Mouse (Mus musculus): ENCODE data around the gene Gramd4. TPM values are rescaled to one million over a fixed set of nuclear protein-coding genes. Genes with fewer than 3 reads are reported as not detected.
A peak's percentile ranks its signal among the peaks of the same experiment; 100 is the strongest.
"Not testable (repeated sequence)": the region's sequence is repeated elsewhere in the genome, so short reads cannot be mapped to it uniquely, and the experiment has no call there.

The Gramd4 gene
- polyA plus RNA-seq, 1 experiment, result 36.0 TPM

GRCm38 (mm10) chr15:86153481-86153960 lies 96.0 kb downstream of the Gramd4 start:
- WGBS, result 62% methylated on average over 12 of the region's 12 CpGs
- no peak for DNase-seq
- H3K27me3 ChIP-seq (ENCODE audit: control insufficient read depth, insufficient read depth, low read length), result no peaks in the 10 kb centered on the region
- TF ChIP-seq CTCF (IDR thresholded peaks at IDR 0.05; ENCODE audit: borderline replicate concordance, insufficient read depth, low read depth, low read length), result no peak
- no peak for TF ChIP-seq POLR2A (IDR thresholded peaks at IDR 0.05; ENCODE audit: borderline replicate concordance, insufficient read depth, low read length)
- H3K4me3 ChIP-seq (replicated peaks; ENCODE audit: insufficient read depth, low read depth, low read length), result no peak overlapping the region
- H3K27ac ChIP-seq (ENCODE audit: insufficient read depth, low read length), result no peak overlapping the region
- no peaks in the 10 kb centered on the region; the same call in 1 of the 2 replicates for H3K4me1 ChIP-seq (ENCODE audit: control insufficient read depth, insufficient read depth, low read length)

- no peak overlapping the region for H3K27ac ChIP-seq (ENCODE audit: insufficient read depth, low read length)
- no peak for DNase-seq
- H3K4me1 ChIP-seq (ENCODE audit: control insufficient read depth, insufficient read depth, low read length), result no peaks in the 10 kb centered on the region; the same call in 1 of the 2 replicates
- no peak overlapping the region for H3K4me3 ChIP-seq (replicated peaks; ENCODE audit: insufficient read depth, low read depth, low read length)
- no peaks in the 10 kb centered on the region for H3K27me3 ChIP-seq (ENCODE audit: control insufficient read depth, insufficient read depth, low read length)
- TF ChIP-seq CTCF (IDR thresholded peaks at IDR 0.05; ENCODE audit: borderline replicate concordance, insufficient read depth, low read depth, low read length), result no peak
- no peak for TF ChIP-seq POLR2A (IDR thresholded peaks at IDR 0.05; ENCODE audit: borderline replicate concordance, insufficient read depth, low read length)
- 70% methylated on average over 5 of the region's 5 CpGs for WGBS
Observed at GRCm38 (mm10) chr15:86156492-86156891, 99.0 kb downstream of the Gramd4 start.

- no peak for TF ChIP-seq POLR2A (IDR thresholded peaks at IDR 0.05; ENCODE audit: borderline replicate concordance, insufficient read depth, low read length)
- no peak for TF ChIP-seq CTCF (IDR thresholded peaks at IDR 0.05; ENCODE audit: borderline replicate concordance, insufficient read depth, low read depth, low read length)
- 83% methylated on average over 16 of the region's 16 CpGs for WGBS
- H3K27me3 ChIP-seq (ENCODE audit: control insufficient read depth, insufficient read depth, low read length), result no peaks in the 10 kb centered on the region
- no peak overlapping the region for H3K4me3 ChIP-seq (replicated peaks; ENCODE audit: insufficient read depth, low read depth, low read length)
- no peak for DNase-seq
- H3K4me1 ChIP-seq (ENCODE audit: control insufficient read depth, insufficient read depth, low read length), result no peaks in the 10 kb centered on the region; the same call in 1 of the 2 replicates
- no peak overlapping the region for H3K27ac ChIP-seq (ENCODE audit: insufficient read depth, low read length)
Observed at GRCm38 (mm10) chr15:86159093-86159492, 101.6 kb downstream of the Gramd4 start.

- no peak overlapping the region for H3K27ac ChIP-seq (ENCODE audit: insufficient read depth, low read length)
- WGBS, result 87% methylated on average over 5 of the region's 5 CpGs
- H3K4me3 ChIP-seq (replicated peaks; ENCODE audit: insufficient read depth, low read depth, low read length), result no peak overlapping the region
- DNase-seq, result no peak
- TF ChIP-seq POLR2A (IDR thresholded peaks at IDR 0.05; ENCODE audit: borderline replicate concordance, insufficient read depth, low read length) (no peak), CTCF (IDR thresholded peaks at IDR 0.05; ENCODE audit: borderline replicate concordance, insufficient read depth, low read depth, low read length) (no peak)
- H3K27me3 ChIP-seq (ENCODE audit: control insufficient read depth, insufficient read depth, low read length), result no peaks in the 10 kb centered on the region
- peaks cover 2% of the 10 kb centered on the region for H3K4me1 ChIP-seq (ENCODE audit: control insufficient read depth, insufficient read depth, low read length)
Observed at GRCm38 (mm10) chr15:86159719-86160118, 102.2 kb downstream of the Gramd4 start.

- DNase-seq, result no peak
- Histone ChIP-seq H3K4me3 (replicated peaks; ENCODE audit: insufficient read depth, low read depth, low read length) (no peak overlapping the region), H3K27ac (ENCODE audit: insufficient read depth, low read length) (no peak overlapping the region), H3K27me3 (ENCODE audit: control insufficient read depth, insufficient read depth, low read length) (no peaks in the 10 kb centered on the region), H3K4me1 (ENCODE audit: control insufficient read depth, insufficient read depth, low read length) (peaks cover 8% of the 10 kb centered on the region; the same call in 1 of the 2 replicates)
- TF ChIP-seq CTCF (IDR thresholded peaks at IDR 0.05; ENCODE audit: borderline replicate concordance, insufficient read depth, low read depth, low read length), result no peak
- TF ChIP-seq POLR2A (IDR thresholded peaks at IDR 0.05; ENCODE audit: borderline replicate concordance, insufficient read depth, low read length), result no peak
- 86% methylated on average over 10 of the region's 10 CpGs for WGBS
Observed at GRCm38 (mm10) chr15:86160906-86161305, 103.4 kb downstream of the Gramd4 start.

GRCm38 (mm10) chr15:86161800-86162199 lies 104.3 kb downstream of the Gramd4 start:
- H3K27me3 ChIP-seq (ENCODE audit: control insufficient read depth, insufficient read depth, low read length); H3K4me3 ChIP-seq (replicated peaks; ENCODE audit: insufficient read depth, low read depth, low read length); H3K27ac ChIP-seq (ENCODE audit: insufficient read depth, low read length): not testable (repeated sequence)
- peak; percentile 30; the same call in 1 of the 2 replicates for TF ChIP-seq CTCF (IDR thresholded peaks at IDR 0.05; ENCODE audit: borderline replicate concordance, insufficient read depth, low read depth, low read length)
- peaks cover 17% of the 10 kb centered on the region for H3K4me1 ChIP-seq (ENCODE audit: control insufficient read depth, insufficient read depth, low read length)
- WGBS, result 99% methylated on average over 3 of the region's 3 CpGs
- DNase-seq, result peak in 1 of 2 experiments; percentile 38

GRCm38 (mm10) chr15:86164718-86165345 lies 107.3 kb downstream of the Gramd4 start:
- no peak for DNase-seq
- Histone ChIP-seq H3K4me1 (ENCODE audit: control insufficient read depth, insufficient read depth, low read length) (peaks cover 45% of the 10 kb centered on the region), H3K27ac (ENCODE audit: insufficient read depth, low read length) (no peak overlapping the region), H3K27me3 (ENCODE audit: control insufficient read depth, insufficient read depth, low read length) (no peaks in the 10 kb centered on the region), H3K4me3 (replicated peaks; ENCODE audit: insufficient read depth, low read depth, low read length) (no peak overlapping the region)
- TF ChIP-seq POLR2A (IDR thresholded peaks at IDR 0.05; ENCODE audit: borderline replicate concordance, insufficient read depth, low read length) (no peak), CTCF (IDR thresholded peaks at IDR 0.05; ENCODE audit: borderline replicate concordance, insufficient read depth, low read depth, low read length) (no peak)
- 79% methylated on average over 21 of the region's 21 CpGs for WGBS

All from cerebellum, adult 2 months (tissue).